Mouse (Mus musculus): ENCODE data around the gene Il16. TPM values are rescaled to one million over a fixed set of nuclear protein-coding genes. Genes with fewer than 3 reads are reported as not detected.

Il16 gene
- 502 TPM for polyA plus RNA-seq (2017; shearing (Covaris generic))

DNA sequence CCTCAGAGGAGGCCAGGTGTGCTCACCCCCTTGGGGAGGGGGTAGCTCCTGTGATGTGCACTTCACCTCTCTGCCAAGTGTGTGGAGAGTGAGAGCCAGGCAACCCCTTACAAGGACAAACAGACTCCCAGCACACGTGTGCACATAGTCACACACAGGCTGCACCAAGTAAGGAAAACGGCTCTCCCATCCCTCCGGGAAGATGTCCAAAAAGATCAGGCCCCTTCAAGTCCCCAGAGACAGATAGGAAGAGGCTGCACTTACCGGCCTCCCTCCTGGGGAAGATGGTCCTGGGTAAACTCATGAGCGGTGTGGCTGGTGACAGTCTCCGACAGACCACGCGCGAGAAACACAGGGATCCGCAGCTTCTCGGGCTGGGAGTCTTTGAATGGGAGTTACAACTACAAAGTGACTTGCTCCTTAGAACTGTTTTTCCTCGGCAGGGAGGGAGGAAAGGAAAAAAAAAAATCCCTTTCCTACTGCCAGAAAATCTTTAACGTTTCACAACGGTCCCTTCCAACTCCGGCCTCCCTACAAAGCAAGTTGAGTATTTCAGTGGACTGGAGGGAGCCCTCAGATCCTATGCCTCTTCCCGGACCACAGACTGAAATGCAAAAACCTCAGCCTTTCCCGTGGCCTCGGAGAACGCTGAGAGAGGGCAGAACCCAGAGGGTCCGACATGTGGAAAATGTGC lies at the start of gene Il16:
TSS of gene Il16 (minus strand) at position 314 of the 694 bp plus-strand sequence.

DNA sequence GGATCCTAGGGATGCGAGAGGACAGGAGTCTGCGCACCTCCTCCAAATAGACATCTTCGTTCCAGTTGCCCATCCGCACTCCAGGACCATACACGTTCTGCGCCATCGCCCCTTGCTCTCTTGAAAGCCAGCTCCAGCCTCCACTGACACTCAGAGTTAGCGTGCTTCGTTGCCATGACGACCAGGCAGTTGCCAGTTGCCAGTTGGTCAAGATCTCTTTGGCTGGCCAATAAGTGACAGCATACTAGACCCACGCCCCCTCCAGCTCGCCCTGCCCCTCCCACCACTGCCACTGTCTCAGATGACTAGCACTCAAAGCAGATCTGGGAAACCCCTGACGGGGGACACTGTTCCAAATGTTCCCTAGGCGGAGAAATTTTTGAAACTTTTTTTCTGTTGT lies 49.2 kb upstream of the Il16 start, which contains the start of gene Cfap161:
TSS of gene Cfap161 (minus strand) at position 176 of the 400 bp plus-strand sequence.

DNA sequence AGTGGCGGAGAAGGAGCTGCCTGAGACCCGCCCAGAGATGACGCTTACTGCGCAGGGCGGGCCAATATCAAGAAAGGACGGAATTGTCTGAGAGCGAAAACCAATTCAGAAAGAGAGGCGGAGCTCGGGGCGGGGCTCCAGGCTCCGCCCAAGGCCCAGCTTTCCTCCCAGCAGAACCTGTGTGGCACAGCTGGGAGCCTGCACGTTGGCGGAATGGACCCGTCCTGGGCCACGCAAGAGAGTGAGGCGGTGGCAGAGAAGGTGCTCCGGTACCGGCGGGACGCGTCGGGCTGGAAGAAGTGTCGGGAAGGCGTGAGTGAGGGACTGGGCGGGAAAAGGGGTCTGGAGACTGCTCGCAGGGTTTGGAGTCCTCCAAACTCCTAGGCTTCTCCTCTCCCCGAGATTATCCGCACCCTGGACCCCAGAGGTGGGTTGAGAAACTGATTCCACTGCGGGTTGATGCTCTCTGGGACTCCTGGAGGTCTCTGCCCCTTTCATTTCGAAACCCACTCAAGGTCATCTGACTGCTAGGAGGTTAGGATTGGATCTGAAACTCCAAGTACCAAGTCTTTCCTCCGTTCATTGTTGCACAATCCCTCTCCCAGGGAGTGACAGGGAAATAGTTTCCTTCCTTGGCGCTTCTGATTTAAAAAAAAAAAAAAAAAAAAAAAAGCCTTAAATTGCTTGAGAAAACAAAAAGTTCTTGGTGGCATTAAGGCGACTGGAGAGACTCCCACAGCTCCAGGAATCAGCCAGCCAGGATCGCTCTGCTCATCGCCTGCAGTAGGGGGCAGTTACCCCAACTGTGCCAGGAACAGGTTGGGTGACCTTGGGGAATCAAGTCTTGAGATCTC lies 113.5 kb downstream of the Il16 start, which contains the start of gene Stard5:
TSS of gene Stard5 (plus strand) at position 132 of the 854 bp plus-strand sequence.

Other genes starting within 250 kb of the Il16 start
- 2.0 TPM for gene Tmc3, start 160.8 kb downstream of the Il16 start, polyA plus RNA-seq (2017; shearing (Covaris generic))
- gene Stard5, start 113.8 kb downstream of the Il16 start, polyA plus RNA-seq (2017; shearing (Covaris generic)): 53.2 TPM
- not detected for gene Cfap161, start 49.2 kb upstream of the Il16 start, polyA plus RNA-seq (2017; shearing (Covaris generic))
- 0.26 TPM for gene Tlnrd1, start 138.6 kb upstream of the Il16 start, polyA plus RNA-seq (2017; shearing (Covaris generic))
- 69.6 TPM for gene Mesd, start 138.7 kb upstream of the Il16 start, polyA plus RNA-seq (2017; shearing (Covaris generic))